18 mouse cellular contexts compared by ENCODE assay signal in genomic region chr3:57691772-57692171, GRCm38 (mm10). TPM values are rescaled to one million over a fixed set of nuclear protein-coding genes. Genes with fewer than 3 reads are reported as not detected.
"Had no signal": no experiment of that assay in that cellular context is flagged by ENCODE, and none has a peak within 500 bp of the region (broad histone marks: within the 10 kb centered on the region; RNA-seq: fewer than 3 reads in every experiment).

No protein-coding gene starts in this region.

- H3K27me3 ChIP-seq: limb, embryonic 15.5 days; liver, embryonic 12.5 days; megakaryocyte, embryonic 14.5 days; midbrain, embryonic 12.5 days; neural tube, embryonic 13.5 days had no signal

- H3K36me3 ChIP-seq: limb, embryonic 15.5 days; liver, embryonic 12.5 days; midbrain, embryonic 12.5 days; neural tube, embryonic 13.5 days had no signal

- H3K9ac ChIP-seq: limb, embryonic 15.5 days; liver, embryonic 12.5 days; lung, embryonic 14.5 days; midbrain, embryonic 12.5 days; neural tube, embryonic 13.5 days had no signal

- DNase-seq: kidney, adult 11 months; kidney, adult 9 months; kidney, postnatal 36 days; lung, embryonic 14.5 days; lung, postnatal 10 days; lung, postnatal 4 days; right cerebral cortex, postnatal 25 days; thymus, postnatal 4 days had no signal

- H3K4me1 ChIP-seq: limb, embryonic 15.5 days; liver, embryonic 12.5 days; megakaryocyte, embryonic 14.5 days; midbrain, embryonic 12.5 days; neural tube, embryonic 13.5 days had no signal

- ATAC-seq: liver, embryonic 12.5 days; midbrain, embryonic 16.5 days had no signal

- H3K4me3 ChIP-seq: limb, embryonic 15.5 days; liver, embryonic 12.5 days; megakaryocyte, embryonic 14.5 days; midbrain, embryonic 12.5 days; neural tube, embryonic 13.5 days had no signal

- H3K27ac ChIP-seq: kidney, postnatal 0 days; limb, embryonic 15.5 days; liver, embryonic 12.5 days; midbrain, embryonic 12.5 days; neural tube, embryonic 13.5 days; stomach, postnatal 0 days had no signal

- H3K4me2 ChIP-seq: limb, embryonic 15.5 days; liver, embryonic 12.5 days; lung, embryonic 14.5 days; midbrain, embryonic 12.5 days; neural tube, embryonic 13.5 days had no signal

- H3K9me3 ChIP-seq: limb, embryonic 15.5 days; liver, embryonic 12.5 days; midbrain, embryonic 12.5 days; neural tube, embryonic 13.5 days had no signal

RNA-seq across cellular contexts. Expression of gene Ankub1, which starts 0.8 kb away (rescaled TPM):
- polyA plus RNA-seq: kidney, postnatal 0 days; liver, embryonic 12.5 days; liver, embryonic 16.5 days; lung, embryonic 14.5 days; small intestine, adult 2 months; stomach, postnatal 0 days had no signal
